Mouse (Mus musculus) hindbrain, embryonic 15.5 days (tissue): ENCODE data around the gene Coq7. TPM values are rescaled to one million over a fixed set of nuclear protein-coding genes. Genes with fewer than 3 reads are reported as not detected.

Source experiments
- ATAC-seq: fragments of 200-750 bp; cut with Nextera tagmentation; 2 replicates; pipeline ENCODE4 v1.8.0; 2017; ENCODE audit warnings: low read depth, moderate number of reproducible peaks, moderate TSS enrichment; ENCODE audit not compliant: low FRiP score
- H3K27ac ChIP-seq: fragments of 300-500 bp; sonication (generic); replicated peaks from 2 replicates; pipeline ENCODE4 v1.5.1; 2015; ENCODE audit warnings: mild to moderate bottlenecking, inconsistent platforms
- H3K27me3 ChIP-seq: fragments of 300-500 bp; sonication (generic); 2 replicates; pipeline ENCODE4 v1.6.1; 2015; ENCODE audit warnings: control low read depth, inconsistent platforms
- H3K36me3 ChIP-seq: fragments of 300-500 bp; sonication (generic); 2 replicates; pipeline ENCODE4 v1.6.1; 2015; ENCODE audit warnings: control low read depth, inconsistent platforms
- H3K4me1 ChIP-seq: fragments of 300-500 bp; sonication (generic); replicated peaks from 2 replicates; pipeline ENCODE4 v1.6.1; 2015; ENCODE audit warnings: control low read depth, inconsistent platforms
- H3K4me2 ChIP-seq: fragments of 300-500 bp; sonication (generic); 2 replicates; pipeline ENCODE4 v1.6.1; 2015; ENCODE audit warnings: moderate library complexity, mild to moderate bottlenecking, inconsistent platforms
- H3K4me3 ChIP-seq: fragments of 300-500 bp; sonication (generic); 2 replicates; pipeline ENCODE4 v1.5.1; 2015; ENCODE audit warnings: mild to moderate bottlenecking, inconsistent platforms
- H3K9ac ChIP-seq: fragments of 300-500 bp; sonication (generic); 2 replicates; pipeline ENCODE4 v1.6.1; 2015; ENCODE audit warnings: inconsistent platforms
- H3K9me3 ChIP-seq: fragments of 300-500 bp; sonication (generic); 2 replicates; pipeline ENCODE4 v1.6.1; 2016; ENCODE audit warnings: control low read depth, inconsistent platforms
- WGBS: fragments of 180-500 bp; shearing (Covaris S2); methylation state at CpG from one replicate; pipeline ENCODE4 v1.1.7; 2015; 5-methylcytosine and 5-hydroxymethylcytosine counted together
- polyA plus RNA-seq: library from polyadenylated mRNA; unstranded; fragments of >200 nt; fragmentation: Nextera tagmentation; extraction: Ambion mirVana; gene quantifications from 2 replicates; pipeline ENCODE4 v1.2.1, GENCODE M21; 2015

Gene Coq7
- polyA plus RNA-seq, 1 experiment from 2014 or later = 101 TPM

DNA sequence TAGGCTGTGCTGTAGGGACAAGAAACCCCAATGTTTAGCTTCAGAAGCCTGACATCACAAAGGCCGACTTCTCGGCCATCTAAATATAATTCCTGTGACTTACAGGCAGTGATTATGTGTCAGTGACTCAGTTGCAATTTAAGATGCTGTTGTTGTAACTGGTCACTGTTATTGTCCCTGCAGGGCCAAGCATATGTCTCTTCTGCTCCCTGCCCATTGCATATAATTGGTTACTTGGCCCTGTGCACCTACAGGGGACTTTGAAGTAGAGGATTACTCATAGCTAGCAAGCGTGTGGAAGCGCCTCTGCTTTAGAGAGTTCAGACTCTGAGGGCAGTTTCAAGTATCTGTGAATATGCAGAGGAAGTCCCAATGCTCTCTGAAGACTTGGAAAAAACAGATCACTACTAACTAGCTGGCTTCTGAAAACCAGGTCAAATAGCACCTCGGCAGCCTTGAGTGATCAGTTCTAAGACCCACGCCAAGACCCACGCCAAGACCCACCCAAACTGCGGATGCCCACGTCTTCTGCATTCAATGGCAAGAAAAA, 52.9 kb downstream of the Coq7 start:
- no peak overlapping the region for H3K4me3 ChIP-seq
- no peak overlapping the region for H3K4me2 ChIP-seq
- ATAC-seq = no peak
- H3K9me3 ChIP-seq = no peaks in the 10 kb centered on the region
- no peak overlapping the region for H3K27ac ChIP-seq
- H3K36me3 ChIP-seq = no peaks in the 10 kb centered on the region
- H3K4me1 ChIP-seq = no peaks in the 10 kb centered on the region
- H3K27me3 ChIP-seq = no peaks in the 10 kb centered on the region
- 92% methylated on average over 9 of the region's 9 CpGs for WGBS
- H3K9ac ChIP-seq = no peak overlapping the region

DNA sequence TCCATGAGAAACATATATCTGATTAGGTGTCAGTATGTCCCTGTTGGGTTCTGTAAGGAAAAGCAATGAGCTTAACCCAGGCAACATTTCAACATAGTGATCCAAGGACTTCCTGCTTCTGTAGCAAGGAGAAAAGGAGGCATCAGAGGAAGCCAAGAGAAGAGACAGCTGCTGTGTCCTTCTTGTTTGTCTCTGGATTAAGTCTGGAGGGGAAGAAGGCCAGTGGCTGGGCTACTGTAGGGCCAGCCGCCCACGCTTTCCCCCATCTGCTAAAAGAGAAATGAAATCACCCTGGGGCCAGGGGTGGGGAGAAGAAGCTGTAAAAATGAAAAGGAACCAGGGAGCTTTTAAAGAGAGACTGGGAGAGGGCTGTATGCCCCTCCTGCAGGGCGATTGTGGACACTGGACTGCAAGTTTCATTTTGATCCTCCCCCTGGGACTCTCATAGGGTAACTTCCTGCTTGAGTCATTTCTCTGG, 54.3 kb downstream of the Coq7 start:
- H3K36me3 ChIP-seq = no peaks in the 10 kb centered on the region
- H3K4me3 ChIP-seq = no peak overlapping the region
- WGBS = 59% methylated on average over 3 of the region's 3 CpGs
- H3K4me1 ChIP-seq = no peaks in the 10 kb centered on the region
- no peak overlapping the region for H3K4me2 ChIP-seq
- H3K9me3 ChIP-seq = no peaks in the 10 kb centered on the region
- H3K9ac ChIP-seq = no peak overlapping the region
- no peak for ATAC-seq
- no peak overlapping the region for H3K27ac ChIP-seq
- no peaks in the 10 kb centered on the region for H3K27me3 ChIP-seq

DNA sequence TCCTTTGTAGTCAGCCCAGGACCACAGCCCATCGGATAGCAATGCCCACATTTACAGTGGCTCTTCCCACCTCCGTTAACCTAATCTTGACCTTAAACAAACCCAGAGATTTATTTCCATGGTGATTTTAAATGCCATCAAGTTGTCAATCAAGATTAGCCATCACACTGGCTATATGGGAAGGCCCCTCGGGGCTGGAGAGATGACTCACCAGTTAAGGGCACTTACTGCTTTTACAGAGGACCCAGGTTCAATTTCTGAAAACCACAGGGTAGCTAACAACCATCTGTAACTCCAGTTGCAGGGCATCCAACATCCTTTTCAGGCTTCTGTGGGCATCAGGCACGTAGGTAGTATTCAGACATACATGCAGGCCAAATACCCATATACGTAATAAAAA, 56.7 kb downstream of the Coq7 start:
- Histone ChIP-seq H3K27ac (no peak overlapping the region), H3K36me3 (no peaks in the 10 kb centered on the region), H3K4me3 (no peak overlapping the region), H3K4me2 (no peak overlapping the region), H3K4me1 (no peaks in the 10 kb centered on the region), H3K9ac (no peak overlapping the region), H3K27me3 (no peaks in the 10 kb centered on the region), H3K9me3 (no peaks in the 10 kb centered on the region)
- 80% methylated on average over 5 of the region's 5 CpGs for WGBS
- ATAC-seq = no peak

DNA sequence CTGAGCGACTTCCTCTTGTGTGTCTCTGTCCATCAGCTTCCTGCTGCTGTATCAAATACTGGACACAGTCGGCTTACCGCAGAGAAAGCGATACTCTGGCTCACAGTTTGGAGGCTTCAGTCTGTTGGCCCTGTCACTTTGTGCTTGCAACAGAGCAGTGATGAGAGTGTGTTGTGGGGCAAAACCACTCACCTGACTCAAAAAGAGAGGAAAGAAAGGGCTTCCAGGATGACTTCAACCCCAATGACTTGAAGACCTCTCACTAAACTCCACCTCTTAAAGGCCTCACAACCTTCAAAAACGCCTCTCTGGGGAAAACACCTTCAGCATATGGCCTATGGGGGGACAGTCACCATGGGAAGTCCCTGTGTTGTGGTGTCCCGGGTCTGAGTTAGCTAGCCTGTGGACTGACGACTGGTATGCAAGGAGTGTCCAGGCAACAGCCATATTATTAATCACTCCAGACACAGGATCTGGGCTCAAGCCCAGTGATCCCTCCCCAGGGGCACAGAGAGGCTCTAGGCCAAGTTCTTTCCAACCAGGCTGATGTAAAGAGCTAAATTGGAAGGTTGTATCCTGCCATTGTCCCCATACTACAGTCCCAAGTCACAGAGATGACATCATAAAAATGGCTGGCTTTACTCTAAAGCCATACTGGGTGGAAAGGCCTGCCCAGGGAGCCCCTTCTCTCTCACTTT, 58.0 kb downstream of the Coq7 start:
- no peak for ATAC-seq
- Histone ChIP-seq H3K4me1 (no peaks in the 10 kb centered on the region), H3K4me3 (no peak overlapping the region), H3K4me2 (no peak overlapping the region), H3K36me3 (no peaks in the 10 kb centered on the region), H3K27me3 (no peaks in the 10 kb centered on the region), H3K27ac (no peak overlapping the region), H3K9me3 (no peaks in the 10 kb centered on the region), H3K9ac (no peak overlapping the region)
- 85% methylated on average over 7 of the region's 7 CpGs for WGBS

DNA sequence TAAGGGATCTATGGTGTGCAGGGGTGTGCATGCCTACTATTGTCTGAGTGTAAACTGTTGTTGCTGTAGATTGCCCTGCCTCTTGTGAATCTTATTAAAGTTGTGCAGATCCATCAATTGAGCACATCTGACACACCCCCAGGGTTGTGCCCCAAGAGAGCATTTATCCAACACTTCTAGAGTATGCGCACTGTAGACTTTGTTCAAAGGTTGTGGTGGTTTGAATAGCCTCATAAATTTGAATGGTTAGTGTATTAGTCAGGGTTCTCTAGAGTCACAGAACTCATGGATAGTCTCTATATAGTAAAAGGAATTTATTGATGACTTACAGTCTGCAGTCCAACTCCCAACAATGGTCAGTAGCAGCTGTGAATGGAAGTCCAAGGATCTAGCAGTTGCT, 60.3 kb downstream of the Coq7 start:
- no peak overlapping the region for H3K9ac ChIP-seq
- H3K4me3 ChIP-seq = no peak overlapping the region
- no peaks in the 10 kb centered on the region for H3K36me3 ChIP-seq
- WGBS = 72% methylated on average over 1 of the region's 1 CpGs
- no peaks in the 10 kb centered on the region for H3K9me3 ChIP-seq
- H3K4me1 ChIP-seq = no peaks in the 10 kb centered on the region
- no peak for ATAC-seq
- no peak overlapping the region for H3K27ac ChIP-seq
- no peaks in the 10 kb centered on the region for H3K27me3 ChIP-seq
- H3K4me2 ChIP-seq = no peak overlapping the region

DNA sequence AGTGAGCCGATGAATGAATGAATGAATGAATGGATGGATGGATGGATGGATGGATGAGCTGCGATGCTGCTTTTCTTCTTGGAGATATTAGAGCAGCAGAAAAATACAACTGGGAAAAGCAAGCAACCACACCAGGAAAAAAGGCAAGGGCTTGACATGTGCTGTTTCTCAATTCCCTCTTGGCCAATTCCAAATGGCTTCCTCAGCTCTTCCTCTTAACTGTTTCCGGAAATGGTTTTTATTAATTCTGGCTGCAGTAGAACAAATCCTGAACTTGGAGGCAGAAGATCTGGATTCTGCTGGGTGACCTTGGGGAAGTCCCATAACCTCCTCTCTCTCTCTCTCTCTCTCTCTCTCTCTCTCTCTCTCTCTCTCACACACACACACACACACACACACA, 65.1 kb downstream of the Coq7 start:
- ATAC-seq = no peak
- 83% methylated on average over 3 of the region's 3 CpGs for WGBS
- 0 out of 2 replicates have a peak, but pooled peaks cover 2% of the 10 kb centered on the region for H3K4me1 ChIP-seq

DNA sequence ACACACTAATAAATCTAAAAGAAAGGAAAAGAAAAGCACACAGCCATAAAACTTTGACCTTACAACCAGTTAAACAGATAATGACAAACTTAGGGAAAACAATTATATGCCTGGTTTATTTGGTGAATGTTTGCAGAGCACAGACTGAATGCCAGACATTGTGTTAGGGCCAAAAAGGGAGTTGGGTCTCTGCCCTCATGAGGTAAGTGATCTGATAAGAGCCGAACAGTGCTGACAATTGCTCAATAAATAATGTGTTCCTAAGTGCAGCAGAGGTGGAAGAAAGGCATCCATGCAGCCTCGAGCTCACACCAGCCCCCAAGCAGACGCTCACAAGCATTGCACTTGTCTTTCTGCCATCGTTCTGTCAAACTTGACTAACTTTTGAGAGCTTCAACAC, 68.7 kb downstream of the Coq7 start:
- H3K4me1 ChIP-seq = peaks cover 14% of the 10 kb centered on the region; the same call in 1 of the 2 replicates
- H3K27me3 ChIP-seq = no peaks in the 10 kb centered on the region
- ATAC-seq = no peak
- no peak overlapping the region for H3K9ac ChIP-seq
- H3K9me3 ChIP-seq = no peaks in the 10 kb centered on the region
- H3K36me3 ChIP-seq = no peaks in the 10 kb centered on the region
- H3K4me3 ChIP-seq = no peak overlapping the region
- no peak overlapping the region for H3K4me2 ChIP-seq
- 61% methylated on average over 4 of the region's 4 CpGs for WGBS
- no peak overlapping the region for H3K27ac ChIP-seq

More for the DNA sequence above, 65.1 kb downstream of the Coq7 start:
- no peak overlapping the region for H3K9ac ChIP-seq
- no peak overlapping the region for H3K4me3 ChIP-seq
- no peaks in the 10 kb centered on the region for H3K36me3 ChIP-seq
- H3K9me3 ChIP-seq = no peaks in the 10 kb centered on the region
- no peak overlapping the region for H3K27ac ChIP-seq
- no peak overlapping the region for H3K4me2 ChIP-seq
- H3K27me3 ChIP-seq = no peaks in the 10 kb centered on the region

DNA sequence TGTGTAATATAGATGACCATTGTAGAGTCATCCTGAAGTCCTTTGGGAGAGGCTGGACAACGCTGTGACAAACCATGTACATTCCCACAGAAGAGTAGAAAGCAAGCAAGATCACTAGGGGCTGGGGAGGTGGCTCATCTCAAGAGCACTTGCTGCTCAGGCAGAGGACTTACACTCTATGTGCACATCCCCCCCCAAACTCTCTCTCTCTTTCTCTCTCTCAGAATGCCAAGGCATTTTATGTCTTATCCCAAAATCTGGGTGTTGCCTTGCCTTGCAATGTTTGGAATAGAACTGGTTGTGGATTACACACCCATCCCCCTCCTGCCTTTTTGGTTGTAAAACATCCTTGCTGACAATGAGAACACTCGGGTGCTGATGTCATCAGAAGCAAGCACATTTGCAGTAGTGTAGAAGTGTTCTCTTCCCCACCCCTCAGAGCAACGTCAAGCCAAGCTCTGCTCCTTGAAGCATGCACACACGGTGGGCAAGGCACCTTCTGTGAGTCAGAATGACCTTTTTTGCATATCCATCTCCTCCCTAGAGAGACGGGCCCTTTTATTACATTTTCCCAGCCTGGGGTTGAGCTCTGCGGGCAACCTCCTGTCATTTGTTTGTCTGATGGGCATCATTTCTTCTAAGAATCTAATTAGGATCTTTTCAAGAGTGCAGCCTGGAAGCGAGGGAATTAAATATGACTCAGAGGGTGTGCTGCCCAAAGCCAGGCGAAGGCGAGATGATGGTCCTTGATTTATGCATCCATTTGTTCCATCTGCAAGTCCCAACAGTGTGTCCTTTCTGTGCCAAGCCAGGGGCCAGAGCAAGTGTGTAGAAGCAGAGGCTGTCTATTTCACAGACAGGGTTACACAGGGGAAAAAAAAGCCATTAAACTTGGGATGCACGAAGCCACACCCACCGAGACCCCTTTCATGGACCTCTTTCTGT, 70.1 kb downstream of the Coq7 start:
- 24% methylated on average over 11 of the region's 11 CpGs for WGBS
- H3K27ac ChIP-seq = no peak overlapping the region
- peaks cover 14% of the 10 kb centered on the region; the same call in 1 of the 2 replicates for H3K4me1 ChIP-seq
- no peak overlapping the region for H3K4me3 ChIP-seq
- no peaks in the 10 kb centered on the region for H3K9me3 ChIP-seq
- H3K9ac ChIP-seq = no peak overlapping the region
- no peaks in the 10 kb centered on the region for H3K27me3 ChIP-seq
- no peaks in the 10 kb centered on the region for H3K36me3 ChIP-seq
- 0 out of 2 replicates have a peak, but pooled peaks have one; percentile 42 for ATAC-seq
- no peak overlapping the region for H3K4me2 ChIP-seq

DNA sequence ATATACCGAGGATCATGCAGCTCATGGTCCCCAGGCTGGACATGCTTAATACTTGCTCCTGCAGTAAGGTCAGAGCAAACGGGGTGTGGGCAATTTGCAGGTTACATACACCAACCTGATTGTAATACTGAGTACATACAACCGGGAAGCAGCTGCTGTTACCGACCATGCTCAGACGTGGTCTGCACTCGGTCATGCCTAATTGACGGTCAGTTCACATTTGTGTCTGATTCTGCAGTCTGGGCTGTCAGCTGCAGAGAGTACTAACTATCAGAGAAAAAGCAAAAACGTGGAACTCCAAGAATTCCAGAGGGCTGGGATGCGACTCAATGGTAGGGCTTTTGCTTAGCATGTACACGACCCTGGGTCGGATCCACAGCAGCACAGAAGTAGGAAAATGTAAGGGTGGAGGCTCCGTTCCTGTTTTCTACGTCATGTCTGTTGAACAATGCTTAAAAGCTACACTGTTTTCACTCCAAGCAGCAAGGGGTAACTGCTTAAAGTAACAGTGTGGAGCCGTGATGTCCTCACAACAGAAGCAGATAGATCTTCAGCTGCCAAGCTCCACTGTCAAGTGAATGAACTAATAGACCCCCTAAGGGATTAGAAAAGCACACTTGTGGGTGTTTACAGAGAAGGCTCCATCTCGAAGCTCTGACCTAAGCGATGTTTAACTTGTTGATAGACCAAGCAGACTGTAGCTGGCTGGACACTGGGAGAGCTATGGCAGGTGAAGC, 71.6 kb downstream of the Coq7 start:
- Histone ChIP-seq H3K4me2 (no peak overlapping the region), H3K27ac (no peak overlapping the region), H3K9me3 (no peaks in the 10 kb centered on the region), H3K4me3 (no peak overlapping the region), H3K9ac (no peak overlapping the region), H3K27me3 (no peaks in the 10 kb centered on the region), H3K4me1 (peaks cover 14% of the 10 kb centered on the region; the same call in 1 of the 2 replicates), H3K36me3 (no peaks in the 10 kb centered on the region)
- 29% methylated on average over 16 of the region's 16 CpGs for WGBS
- 0 out of 2 replicates have a peak, but pooled peaks have one; percentile 38 for ATAC-seq
